Mouse (Mus musculus): Measurements from ENCODE around the gene Gsc2.
A peak's percentile ranks its signal among the peaks of the same experiment; 100 is the strongest.

Gene Gsc2

GRCm38 (mm10) chr16:17927351-17928082, 12.7 kb upstream of the Gsc2 start:
- DNase-seq (ENCODE audit: low read depth, low spot score), result no peak

DNA sequence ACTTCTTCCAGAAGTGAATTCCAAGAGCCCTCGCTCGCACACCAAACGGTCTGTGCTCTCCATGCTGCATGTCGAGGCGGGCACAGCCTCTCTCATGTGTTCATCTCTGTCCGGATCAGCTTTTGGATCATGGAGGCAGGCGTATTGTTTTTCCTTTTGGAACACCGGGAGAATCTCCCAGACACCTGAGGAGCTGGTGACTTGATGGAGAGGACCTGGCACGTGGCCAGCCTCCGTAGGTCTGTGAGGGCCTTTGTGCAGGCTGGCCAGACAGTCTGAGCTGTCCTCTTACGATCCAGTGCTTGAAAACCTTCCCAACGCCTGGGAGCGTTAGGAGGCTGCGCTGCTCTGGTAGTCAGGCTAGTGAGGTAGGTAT, 7.3 kb upstream of the Gsc2 start:
- DNase-seq (ENCODE audit: low read depth, low spot score), result no peak

DNA sequence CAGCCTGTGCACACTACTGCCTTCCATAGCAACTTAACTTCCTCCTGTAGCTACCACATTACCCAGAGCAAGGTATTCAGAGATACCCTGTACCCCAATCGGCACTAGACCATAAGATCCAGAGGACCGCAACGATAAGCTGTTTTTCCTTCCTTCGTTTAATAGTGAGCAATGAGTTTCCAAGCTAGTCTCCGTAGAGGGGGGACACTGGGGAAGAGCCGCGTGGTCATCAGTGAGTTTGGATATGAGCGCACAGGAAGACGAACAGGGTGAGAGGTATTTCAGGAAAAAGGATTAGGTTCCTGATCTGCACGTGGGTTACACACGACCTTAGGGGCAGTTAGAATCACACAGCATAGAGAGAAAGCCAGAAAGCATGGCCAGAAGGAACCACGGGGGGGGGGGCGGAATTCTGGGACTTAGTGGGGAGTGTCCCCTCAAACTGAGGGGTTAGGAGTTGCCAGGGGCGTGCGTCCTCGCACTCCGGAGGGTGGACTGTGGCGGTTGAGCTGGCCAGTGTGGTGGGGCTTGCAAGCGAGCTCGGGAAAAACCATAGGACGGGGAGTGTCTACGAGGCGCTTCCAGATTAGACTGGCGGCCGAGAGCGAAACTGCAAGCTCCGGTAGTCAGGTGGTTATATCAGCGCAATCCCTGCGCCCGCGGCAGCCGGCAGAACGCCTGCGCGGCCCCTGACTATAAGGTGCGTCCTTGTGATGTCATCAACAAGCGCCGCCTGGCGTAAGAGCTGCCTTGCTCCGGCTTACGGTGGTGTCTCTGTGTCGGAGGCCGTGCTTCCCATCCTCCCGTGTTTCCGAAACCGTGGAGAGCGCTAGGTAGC, 6.7 kb upstream of the Gsc2 start:
- peak; percentile 89 for DNase-seq (ENCODE audit: low read depth, low spot score)

GRCm38 (mm10) chr16:17920586-17920985, 5.7 kb upstream of the Gsc2 start:
- peak; percentile 76 for DNase-seq (ENCODE audit: low read depth, low spot score)

- DNase-seq (ENCODE audit: low read depth, low spot score), result peak; percentile 91
Observed at GRCm38 (mm10) chr16:17911052-17911595, 3.7 kb downstream of the Gsc2 start, which contains the start of gene Ess2. Gene Ess2 (minus strand): TSS chr16:17911348.

DNA sequence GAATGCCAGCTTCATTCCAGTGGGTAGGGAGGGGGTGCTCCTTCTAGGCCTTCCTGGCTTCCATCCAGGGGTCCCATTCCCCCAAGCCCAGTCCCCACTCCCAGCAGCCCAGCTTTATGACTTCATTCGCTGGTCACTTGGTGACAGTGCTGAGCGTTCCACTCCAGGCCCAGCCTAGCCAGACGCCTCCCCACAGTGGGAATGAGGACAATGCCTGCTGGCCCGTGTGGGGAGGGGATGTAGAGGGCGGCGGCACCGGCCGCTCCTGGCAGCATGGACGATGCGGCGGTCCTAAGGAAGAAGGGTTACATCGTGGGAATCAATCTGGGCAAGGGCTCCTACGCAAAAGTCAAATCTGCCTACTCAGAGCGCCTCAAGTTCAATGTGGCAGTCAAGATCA, 16.4 kb downstream of the Gsc2 start, which contains the start of the genes Dgcr2 and Tssk2:
Gene Dgcr2 (minus strand): TSS at position 101 of the 400 bp plus-strand sequence.
Gene Tssk2 (plus strand): TSS at position 176 of the 400 bp plus-strand sequence.
- no peak for DNase-seq (ENCODE audit: low read depth, low spot score)

- DNase-seq (ENCODE audit: low read depth, low spot score), result no peak
Observed at GRCm38 (mm10) chr16:17896091-17896490, 18.8 kb downstream of the Gsc2 start.

GRCm38 (mm10) chr16:17893923-17894322, 20.9 kb downstream of the Gsc2 start, which contains the start of gene Tssk1:
Gene Tssk1 (plus strand): TSS chr16:17894223.
- no peak for DNase-seq (ENCODE audit: low read depth, low spot score)

DNA sequence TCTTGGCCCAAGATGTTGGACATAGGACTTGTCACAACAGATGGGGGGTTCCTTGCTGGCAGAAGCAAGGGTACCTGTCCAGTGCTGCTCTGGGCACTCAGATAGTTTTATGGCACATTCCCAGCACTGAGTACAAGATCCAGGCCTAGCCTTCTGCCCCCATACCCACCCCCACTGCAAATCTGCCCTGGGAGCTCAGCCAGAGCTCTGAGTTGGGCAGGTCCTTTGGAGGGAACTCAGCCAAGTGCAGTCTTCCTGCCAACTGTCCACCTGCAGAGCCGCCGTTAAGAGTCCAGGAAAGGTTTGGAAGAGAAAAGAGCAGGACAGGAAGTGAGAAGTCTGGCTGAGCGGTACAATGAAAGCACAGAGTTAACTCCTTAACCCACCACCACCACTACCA, 22.3 kb downstream of the Gsc2 start:
- DNase-seq (ENCODE audit: low read depth, low spot score), result no peak

GRCm38 (mm10) chr16:17891567-17891959, 23.3 kb downstream of the Gsc2 start, which contains the start of gene Gm20518:
Gene Gm20518 (minus strand): TSS chr16:17891671.
- peak; percentile 97 for DNase-seq (ENCODE audit: low read depth, low spot score)

DNA sequence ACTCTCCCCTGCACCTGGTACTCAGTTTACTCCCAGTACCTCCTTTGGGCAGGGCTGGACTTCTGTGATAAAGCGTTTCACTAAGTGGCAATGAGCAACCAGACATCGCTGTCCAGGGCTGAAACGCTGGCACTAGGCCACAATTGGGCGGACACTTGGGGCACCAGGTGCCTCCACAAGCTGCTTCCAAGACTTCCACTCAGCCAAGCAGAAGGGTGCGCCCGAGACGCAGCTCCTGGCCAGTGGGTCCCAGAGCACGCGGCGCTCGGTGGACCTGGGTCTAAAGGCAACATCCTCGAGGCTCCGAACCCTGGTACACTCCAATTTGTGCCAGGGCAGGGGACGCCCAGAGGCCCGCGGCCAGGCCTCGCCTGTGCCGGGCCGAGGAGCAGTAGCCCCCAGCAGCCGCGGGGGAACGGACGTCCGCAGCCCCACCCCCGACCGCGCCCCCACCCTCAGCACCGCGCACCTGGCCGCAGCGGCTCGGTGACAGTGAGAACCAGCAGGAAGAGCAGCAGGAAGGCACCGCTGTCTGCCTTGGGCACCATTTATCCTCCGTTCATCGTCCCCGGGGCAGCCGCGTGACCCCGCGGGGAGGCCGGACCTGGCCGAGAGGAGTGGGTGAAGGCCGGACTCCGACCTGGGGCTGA, 23.8 kb downstream of the Gsc2 start:
- no peak for DNase-seq (ENCODE audit: low read depth, low spot score)

DNA sequence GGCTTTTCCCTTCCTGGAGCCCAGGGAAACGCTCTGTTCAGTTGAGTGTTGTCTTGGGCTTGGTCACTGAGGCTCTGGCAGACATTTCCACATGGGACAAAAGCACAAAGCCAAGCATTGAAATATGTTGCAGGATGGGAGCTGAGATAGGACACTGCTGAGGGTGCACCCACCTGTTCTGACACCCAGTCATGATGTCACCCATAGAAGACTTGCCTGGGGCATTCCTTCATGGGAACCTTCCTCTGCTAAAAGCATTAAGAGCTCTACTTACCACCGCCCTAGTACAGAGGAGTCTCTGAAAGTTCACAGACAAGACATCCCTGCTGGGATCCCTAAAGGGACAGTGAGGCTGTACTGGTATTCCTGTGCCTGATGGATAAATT, 24.5 kb downstream of the Gsc2 start:
- DNase-seq (ENCODE audit: low read depth, low spot score), result no peak

GRCm38 (mm10) chr16:17889689-17890341, 25.0 kb downstream of the Gsc2 start:
- no peak for DNase-seq (ENCODE audit: low read depth, low spot score)

DNA sequence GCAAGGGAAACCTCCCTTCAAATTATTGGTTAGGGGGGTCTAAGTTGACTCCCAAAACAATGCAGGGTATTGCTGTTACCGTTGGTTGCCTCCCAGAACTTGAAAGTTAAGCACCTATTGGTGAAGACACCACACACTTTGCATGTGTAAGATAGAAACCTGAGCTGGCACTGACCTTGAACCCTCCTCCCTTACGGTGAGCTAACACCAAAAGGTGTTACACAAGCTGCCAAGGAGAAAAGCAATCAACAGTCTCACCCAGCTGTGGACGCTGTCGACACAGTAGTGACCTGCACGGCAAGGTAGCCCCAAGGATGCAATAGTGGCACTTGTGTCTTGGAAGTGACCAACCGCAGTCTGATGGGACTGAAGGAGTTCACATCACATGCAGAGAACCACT, 30.7 kb downstream of the Gsc2 start:
- no peak for DNase-seq (ENCODE audit: low read depth, low spot score)

- no peak for DNase-seq (ENCODE audit: low read depth, low spot score)
Observed at GRCm38 (mm10) chr16:17882196-17882595, 32.7 kb downstream of the Gsc2 start.

GRCm38 (mm10) chr16:17879571-17879970, 35.3 kb downstream of the Gsc2 start:
- DNase-seq (ENCODE audit: low read depth, low spot score), result no peak

- DNase-seq (ENCODE audit: low read depth, low spot score), result no peak
Observed at GRCm38 (mm10) chr16:17876096-17876495, 38.8 kb downstream of the Gsc2 start.

- DNase-seq (ENCODE audit: low read depth, low spot score), result no peak
Observed at GRCm38 (mm10) chr16:17875174-17875573, 39.7 kb downstream of the Gsc2 start.

- DNase-seq (ENCODE audit: low read depth, low spot score), result no peak
Observed at GRCm38 (mm10) chr16:17872995-17873394, 41.9 kb downstream of the Gsc2 start.

- no peak for DNase-seq (ENCODE audit: low read depth, low spot score)
Observed at GRCm38 (mm10) chr16:17871248-17871647, 43.6 kb downstream of the Gsc2 start.

- DNase-seq (ENCODE audit: low read depth, low spot score), result no peak
Observed at GRCm38 (mm10) chr16:17865770-17866169, 49.1 kb downstream of the Gsc2 start.

All from retina, postnatal 7 days (tissue).